Mouse (Mus musculus) lung, adult 2 months (tissue): ENCODE measurements around the gene Pars2. TPM values are rescaled to one million over a fixed set of nuclear protein-coding genes. Genes with fewer than 3 reads are reported as not detected.

Experiments
- DNase-seq: peaks from one replicate; pipeline ENCODE4 v3.0.0; 2022
- H3K4me1 ChIP-seq: fragments of 200-500 bp; 2 replicates; pipeline ENCODE4 v1.6.1; 2011; ENCODE audit warnings: low read length; ENCODE audit not compliant: control insufficient read depth, insufficient read depth
- H3K4me3 ChIP-seq: fragments of 200-500 bp; replicated peaks from 2 replicates; pipeline ENCODE3; 2011; ENCODE audit warnings: low read depth, mild to moderate bottlenecking, control low read depth, low read length; ENCODE audit errors: extremely low read depth
- CTCF ChIP-seq: fragments of 200-500 bp; IDR thresholded peaks from 2 replicates; pipeline ENCODE4 v1.5.1; 2011; ENCODE audit warnings: mild to moderate bottlenecking, low read length, control low read depth; ENCODE audit not compliant: insufficient read depth
- POLR2A ChIP-seq: fragments of 200-500 bp; IDR thresholded peaks from 2 replicates; pipeline ENCODE4 v1.6.1; 2011; ENCODE audit warnings: low read depth, mild to moderate bottlenecking, control low read depth, low read length, borderline replicate concordance; ENCODE audit errors: extremely low read depth
- WGBS: fragments of 180-500 bp; shearing (Covaris S2); methylation state at CpG from one replicate; pipeline ENCODE4 v1.1.7; 2018; 5-methylcytosine and 5-hydroxymethylcytosine counted together
- polyA plus RNA-seq: library from polyadenylated mRNA; depleted of rRNA; stranded (reverse); fragments of >200 nt; gene quantifications from 2 replicates; pipeline ENCODE4 v1.2.3, GENCODE M21; 2012; rRNA removed

The Pars2 gene
- polyA plus RNA-seq, 1 experiment: 7.8 TPM

DNA sequence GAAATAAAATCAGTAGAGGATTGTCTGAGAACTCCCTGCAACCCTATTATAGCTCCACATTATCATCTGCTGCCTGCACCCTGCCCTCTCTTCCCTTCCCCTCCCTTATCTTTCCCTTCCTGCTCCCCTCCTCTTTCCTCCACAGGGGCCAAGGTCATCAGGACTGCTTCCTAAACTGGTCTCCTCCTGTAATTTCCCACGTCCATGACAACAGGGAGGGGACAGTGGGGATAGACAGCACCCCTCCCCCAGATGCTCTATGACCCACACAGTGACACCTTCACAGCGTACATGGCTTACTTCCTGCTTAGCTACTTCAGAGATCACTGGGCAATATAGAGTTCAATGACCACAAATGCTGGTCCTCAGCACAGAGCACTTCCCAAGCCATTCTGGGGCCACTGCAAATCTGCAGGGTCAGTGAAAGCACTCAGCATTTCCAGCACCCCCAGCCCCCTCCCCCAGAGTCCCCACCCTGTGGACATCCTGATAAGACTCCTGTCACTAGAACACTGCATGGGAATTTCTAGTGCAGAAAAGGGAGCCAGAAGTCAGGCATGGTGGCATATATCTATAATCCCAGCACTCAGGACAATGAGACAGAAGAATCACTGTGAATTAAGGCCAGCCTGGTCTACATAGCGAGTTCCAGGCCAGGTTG, 37.9 kb downstream of the Pars2 start:
- Histone ChIP-seq H3K4me1 (no peaks in the 10 kb centered on the region), H3K4me3 (no peak overlapping the region)
- no peak for DNase-seq
- WGBS: 32% methylated on average over 3 of the region's 3 CpGs
- TF ChIP-seq CTCF: no peak
- no peak for TF ChIP-seq POLR2A

DNA sequence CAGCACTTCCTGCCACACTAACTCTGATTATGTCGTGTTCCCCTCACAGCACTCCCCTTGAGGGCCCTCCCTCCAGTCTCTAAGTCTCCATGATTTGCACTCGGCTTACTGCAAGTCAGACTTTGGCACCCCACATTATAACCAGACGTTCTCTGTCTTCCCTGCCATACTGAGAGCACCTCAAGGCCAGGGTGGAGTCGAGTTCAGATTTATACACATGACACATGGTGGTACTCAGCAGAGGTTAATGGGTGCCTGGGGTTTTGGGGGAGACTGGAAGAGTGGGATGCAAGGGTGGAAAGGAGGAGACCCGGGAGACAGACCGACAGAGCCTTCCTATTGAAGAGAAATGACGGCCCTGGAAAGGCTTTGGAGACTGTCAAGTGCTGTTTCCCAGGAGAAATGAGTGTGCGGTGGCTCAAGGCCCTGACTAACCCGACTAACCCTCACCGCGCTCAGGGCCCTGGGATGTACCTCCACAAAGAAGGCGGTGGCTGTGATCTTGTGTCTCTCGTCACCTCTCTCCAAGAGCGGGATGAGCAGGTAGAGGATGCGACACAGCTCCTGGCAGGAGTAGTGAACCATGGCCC, 43.1 kb downstream of the Pars2 start:
- TF ChIP-seq CTCF (no peak), POLR2A (no peak)
- no peaks in the 10 kb centered on the region for H3K4me1 ChIP-seq
- H3K4me3 ChIP-seq: no peak overlapping the region
- WGBS: 79% methylated on average over 15 of the region's 15 CpGs
- DNase-seq: no peak

DNA sequence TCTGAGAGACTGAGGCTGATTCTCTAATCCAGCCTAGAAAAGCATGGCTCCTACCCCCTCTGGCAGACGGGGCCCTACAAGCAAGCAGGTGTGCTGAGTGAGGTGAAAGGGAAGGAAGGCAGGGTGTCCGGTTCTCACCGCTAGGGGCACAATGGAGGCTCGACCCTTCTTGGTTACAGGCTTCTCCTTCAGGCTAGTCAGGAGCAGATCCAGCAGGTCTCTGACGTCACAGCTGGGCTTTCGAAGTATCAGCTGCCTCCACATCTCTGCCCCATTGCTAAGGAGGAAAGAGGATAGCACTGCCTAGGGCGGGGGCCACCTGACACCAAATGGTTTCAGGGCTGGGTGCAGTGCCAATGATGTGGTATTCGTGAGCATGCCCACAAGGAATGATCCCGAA, 49.1 kb downstream of the Pars2 start:
- H3K4me1 ChIP-seq: no peaks in the 10 kb centered on the region
- no peak overlapping the region for H3K4me3 ChIP-seq
- no peak for TF ChIP-seq POLR2A
- TF ChIP-seq CTCF: peak; percentile 67
- no peak for DNase-seq
- 16% methylated on average over 9 of the region's 9 CpGs for WGBS

DNA sequence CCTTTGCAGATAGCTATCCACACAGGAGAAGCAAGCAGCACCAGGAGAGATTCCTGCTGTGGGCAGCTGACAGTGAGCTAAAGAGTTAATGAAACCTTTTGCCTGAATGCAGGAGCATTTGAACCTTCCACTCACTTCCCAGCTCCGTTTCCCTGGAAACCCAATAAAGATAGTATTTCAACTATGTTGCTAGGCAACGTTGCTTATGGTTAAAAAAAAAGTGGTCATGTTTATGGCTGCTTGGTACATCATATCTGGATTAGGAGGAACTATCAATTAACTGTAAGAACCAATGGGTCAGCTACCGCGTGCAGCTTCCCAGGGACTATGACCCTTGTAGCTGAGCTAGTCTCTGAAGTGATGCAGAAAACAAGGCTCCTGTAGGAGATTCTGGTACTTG, 49.9 kb downstream of the Pars2 start:
- TF ChIP-seq CTCF (no peak), POLR2A (no peak)
- 39% methylated on average over 4 of the region's 4 CpGs for WGBS
- no peak overlapping the region for H3K4me3 ChIP-seq
- DNase-seq: no peak
- no peaks in the 10 kb centered on the region for H3K4me1 ChIP-seq

DNA sequence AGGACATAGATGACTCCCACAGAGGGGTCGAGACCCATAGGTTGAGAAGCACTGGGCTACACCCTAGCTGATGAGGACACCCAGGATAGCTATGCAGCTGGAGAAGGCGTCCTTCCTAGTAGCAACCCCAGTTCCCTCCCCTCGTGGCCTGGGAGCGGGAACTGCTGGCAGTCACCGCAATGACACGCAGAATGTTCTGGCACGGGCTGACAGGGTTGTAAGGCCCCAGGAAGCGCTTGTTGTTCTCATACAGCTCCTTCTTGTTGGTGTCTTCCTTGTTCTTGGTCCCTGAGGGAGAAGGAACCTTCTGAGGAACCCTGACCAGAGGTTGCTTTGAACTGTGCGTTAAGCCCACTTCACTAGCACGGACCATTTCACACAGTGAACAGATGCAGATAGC, 53.1 kb downstream of the Pars2 start:
- no peak for TF ChIP-seq POLR2A
- TF ChIP-seq CTCF: no peak
- DNase-seq: no peak
- no peaks in the 10 kb centered on the region for H3K4me1 ChIP-seq
- H3K4me3 ChIP-seq: no peak overlapping the region
- WGBS: 74% methylated on average over 10 of the region's 10 CpGs

DNA sequence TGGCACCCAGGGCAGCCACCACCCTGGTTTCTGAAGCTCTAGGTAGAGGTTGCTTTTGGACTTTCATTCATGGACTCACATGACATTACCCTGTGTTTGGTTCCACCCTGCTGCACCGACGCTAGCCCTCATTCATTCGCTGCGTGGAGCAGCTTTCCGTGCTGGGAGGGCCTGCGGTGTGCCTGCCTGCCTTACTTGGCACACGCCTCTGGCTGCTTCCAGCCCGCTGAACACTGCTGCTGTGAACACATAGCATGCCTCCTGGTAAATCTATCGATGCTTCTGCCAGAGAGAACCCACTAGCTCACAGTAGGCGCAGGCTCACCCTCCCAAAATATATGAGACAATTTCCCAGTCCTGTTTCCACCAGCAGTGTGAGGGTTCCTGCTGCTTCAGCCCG, 53.5 kb downstream of the Pars2 start:
- Histone ChIP-seq H3K4me1 (no peaks in the 10 kb centered on the region), H3K4me3 (no peak overlapping the region)
- WGBS: 76% methylated on average over 11 of the region's 11 CpGs
- TF ChIP-seq POLR2A (no peak), CTCF (no peak)
- no peak for DNase-seq

Other genes with a start within 250 kb of the Pars2 start
- gene Pcsk9, start 186.7 kb upstream of the Pars2 start, polyA plus RNA-seq: 0.10 and 0.39 TPM in 2 replicates
- not detected in 2 replicates for gene Bsnd, start 158.8 kb upstream of the Pars2 start, polyA plus RNA-seq
- gene Dhcr24, start 90.0 kb upstream of the Pars2 start, polyA plus RNA-seq: 81.7 and 94.0 TPM in 2 replicates
- 0.11 TPM in 1 of 2 replicates, not detected in the other for gene Lexm, start 33.8 kb upstream of the Pars2 start, polyA plus RNA-seq
- gene Ttc22, start 28.6 kb upstream of the Pars2 start, polyA plus RNA-seq: 1.8 and 8.2 TPM in 2 replicates
- 27.4 and 37.1 TPM in 2 replicates for gene Ttc4, start 27.9 kb downstream of the Pars2 start, polyA plus RNA-seq
- gene Mroh7, start 79.9 kb downstream of the Pars2 start, polyA plus RNA-seq: 0.41 and 1.5 TPM in 2 replicates
- gene Fam151a, start 82.8 kb downstream of the Pars2 start, polyA plus RNA-seq: 0.77 and 1.4 TPM in 2 replicates
- gene Acot11, start 153.9 kb downstream of the Pars2 start, polyA plus RNA-seq: 9.8 and 18.6 TPM in 2 replicates